Mouse (Mus musculus) liver, embryonic 14.5 days (tissue): ENCODE data around the gene Samsn1.

ENCODE experiments used
- CTCF ChIP-seq: IDR thresholded peaks from 2 replicates; pipeline ENCODE4 v1.5.1; 2016; ENCODE audit warnings: antibody characterized with exemption, low read depth, control low read depth
- EP300 ChIP-seq: IDR thresholded peaks from 2 replicates; pipeline ENCODE4 v1.6.1; 2016; ENCODE audit warnings: antibody characterized with exemption, low read depth

DNA sequence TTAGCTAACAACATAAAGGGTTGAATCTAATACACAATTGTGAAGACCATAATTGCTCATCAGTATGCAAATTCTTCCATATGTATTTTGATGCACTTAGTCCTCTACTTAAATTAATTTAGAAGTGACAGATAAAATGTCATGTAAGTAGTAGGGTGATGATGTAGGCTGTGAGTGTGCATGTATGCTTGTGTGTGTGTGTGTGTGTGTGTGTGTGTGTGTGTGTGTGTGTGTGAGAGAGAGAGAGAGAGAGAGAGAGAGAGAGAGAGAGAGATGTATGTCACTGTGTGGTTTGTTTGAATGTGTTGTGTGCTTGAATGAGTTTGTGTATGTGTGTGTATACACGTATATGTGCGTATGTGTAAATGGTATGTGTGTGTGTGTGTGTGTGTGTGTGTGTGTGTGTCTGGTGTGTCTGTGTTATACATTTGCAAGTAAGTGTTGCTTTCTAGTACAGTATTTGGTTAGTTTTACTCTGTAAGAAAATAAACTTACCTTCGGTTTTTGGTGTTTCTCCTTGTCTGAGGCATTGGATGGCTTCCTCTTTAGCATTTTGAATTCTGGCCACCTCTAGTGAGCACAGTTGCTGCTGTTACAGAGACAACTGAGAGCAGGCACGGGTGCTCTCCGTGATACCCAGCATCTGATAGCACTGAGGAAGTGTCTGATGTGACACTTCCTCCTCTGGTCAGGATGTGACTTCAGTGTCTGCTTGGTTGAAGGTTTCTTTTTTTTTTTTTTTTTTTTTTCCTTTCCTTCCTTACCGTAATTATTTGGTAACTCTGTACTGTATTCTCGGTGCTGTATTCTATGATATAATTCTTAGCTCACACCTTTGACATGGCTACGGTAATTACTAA, 113.2 kb downstream of the Samsn1 start:
- TF ChIP-seq CTCF (no peak), EP300 (no peak; the same call in 1 of the 2 replicates)
